Mouse (Mus musculus) lung, embryonic 14.5 days (tissue): Measurements from ENCODE around the gene Phf12. TPM values are rescaled to one million over a fixed set of nuclear protein-coding genes. Genes with fewer than 3 reads are reported as not detected.
A peak's percentile ranks its signal among the peaks of the same experiment; 100 is the strongest.

ENCODE experiments used
- ATAC-seq: fragments of 200-750 bp; cut with Nextera tagmentation; 2 replicates; pipeline ENCODE4 v1.8.0; 2017; ENCODE audit warnings: mild to moderate bottlenecking, moderate TSS enrichment, moderate library complexity; ENCODE audit not compliant: insufficient read depth
- DNase-seq: peaks from one replicate; pipeline ENCODE4 v3.0.0-alpha.2; 2015
- H3K27ac ChIP-seq: fragments of 300-500 bp; sonication (generic); 2 replicates; pipeline ENCODE4 v1.5.1; 2014; ENCODE audit warnings: low read depth, mild to moderate bottlenecking, moderate library complexity
- H3K27me3 ChIP-seq: fragments of 300-500 bp; sonication (generic); 2 replicates; pipeline ENCODE4 v1.6.1; 2014; ENCODE audit warnings: low read length, control low read depth; ENCODE audit not compliant: insufficient read depth
- H3K36me3 ChIP-seq: fragments of 300-500 bp; sonication (generic); 2 replicates; pipeline ENCODE4 v1.6.1; 2014; ENCODE audit warnings: control low read depth; ENCODE audit not compliant: insufficient read depth
- H3K4me1 ChIP-seq: fragments of 300-500 bp; sonication (generic); 2 replicates; pipeline ENCODE4 v1.6.1; 2014; ENCODE audit warnings: antibody characterized with exemption, control low read depth; ENCODE audit not compliant: insufficient read depth
- H3K4me2 ChIP-seq: fragments of 300-500 bp; sonication (generic); 2 replicates; pipeline ENCODE4 v1.6.1; 2014; ENCODE audit warnings: mild to moderate bottlenecking
- H3K4me3 ChIP-seq: fragments of 300-500 bp; sonication (generic); 2 replicates; pipeline ENCODE4 v1.5.1; 2014; ENCODE audit warnings: low read depth, low read length
- H3K9ac ChIP-seq: fragments of 300-500 bp; sonication (generic); 2 replicates; pipeline ENCODE4 v1.6.1; 2014
- H3K9me3 ChIP-seq: fragments of 300-500 bp; sonication (generic); 2 replicates; pipeline ENCODE4 v1.6.1; 2016; ENCODE audit warnings: low read depth, low read length, control low read depth
- CTCF ChIP-seq: IDR thresholded peaks from 2 replicates; pipeline ENCODE4 v1.5.1; 2016; ENCODE audit warnings: antibody characterized with exemption, low read depth
- WGBS: fragments of 180-500 bp; shearing (Covaris S2); extraction: QIAGEN DNeasy Blood & Tissue Kit; methylation state at CpG from one replicate; pipeline ENCODE4 v1.1.7; 2014; 5-methylcytosine and 5-hydroxymethylcytosine counted together
- polyA plus RNA-seq: library from polyadenylated mRNA; unstranded; fragments of >200 nt; fragmentation: Nextera tagmentation; extraction: Ambion mirVana; gene quantifications from 2 replicates; pipeline ENCODE4 v1.2.1, GENCODE M21; 2014

The Phf12 gene
- 15.9 and 20.6 TPM in 2 replicates for polyA plus RNA-seq

DNA sequence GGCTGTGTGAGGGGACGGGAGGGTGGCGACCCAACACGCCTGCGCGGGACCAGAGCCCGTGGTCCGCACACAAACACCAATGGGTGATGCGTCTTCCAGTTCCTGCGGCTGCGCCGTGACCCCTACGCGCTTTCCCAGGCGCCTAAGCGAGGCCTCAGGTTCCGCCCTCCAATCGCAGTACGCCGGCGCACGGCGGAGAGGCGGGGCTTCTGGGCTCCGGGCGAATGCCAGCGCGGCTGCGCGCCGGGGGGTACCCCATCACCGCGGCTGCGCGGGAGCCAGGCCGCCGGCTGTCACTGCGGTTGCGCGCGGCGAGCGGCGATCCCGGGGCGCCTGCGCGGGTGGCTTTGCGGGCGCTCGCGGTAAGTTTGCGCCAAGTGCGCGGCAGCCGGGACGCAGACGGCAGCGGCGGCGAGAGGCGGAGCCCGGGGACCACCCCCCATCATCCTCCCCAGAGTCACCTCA, at the start of gene Phf12:
TSS of gene Phf12 (plus strand) at position 314 of the 465 bp plus-strand sequence.
- Histone ChIP-seq H3K27me3 (no peaks in the 10 kb centered on the region), H3K36me3 (peaks cover 10% of the 10 kb centered on the region), H3K27ac (peak within 1 kb of the TSS; percentile 98), H3K4me3 (peak within 1 kb of the TSS; percentile 98), H3K9ac (peak within 1 kb of the TSS; percentile 96), H3K9me3 (no peaks in the 10 kb centered on the region), H3K4me2 (peak within 1 kb of the TSS; percentile 80), H3K4me1 (no peaks in the 10 kb centered on the region)
- under 1% methylated on average over 61 of the region's 62 CpGs for WGBS
- ATAC-seq (peak; percentile 86), DNase-seq (peak; percentile 99)
- TF ChIP-seq CTCF, result no peak

DNA sequence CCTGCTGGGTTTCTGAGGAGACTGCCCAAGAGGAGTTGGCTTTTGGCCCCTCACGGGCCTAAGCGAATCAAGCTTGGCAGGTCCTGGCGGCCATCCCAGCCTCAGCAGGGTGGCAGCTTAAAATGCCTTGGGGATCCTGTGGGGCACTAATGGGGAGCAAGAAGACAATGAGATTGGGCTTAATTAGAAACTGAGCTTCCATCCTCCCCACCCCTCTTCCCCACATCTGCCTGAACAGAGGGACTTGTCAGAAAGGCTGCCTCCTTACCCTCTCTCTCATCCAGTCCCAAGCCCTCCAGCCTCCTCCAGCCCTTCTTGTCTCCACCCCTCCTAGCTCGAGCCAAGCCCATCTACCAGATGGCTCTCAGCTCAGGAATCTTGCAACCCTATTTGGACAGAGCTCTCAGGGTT, 48.4 kb upstream of the Phf12 start:
- DNase-seq (no peak), ATAC-seq (no peak)
- Histone ChIP-seq H3K36me3 (no peaks in the 10 kb centered on the region), H3K27me3 (peaks cover 56% of the 10 kb centered on the region), H3K4me2 (no peak overlapping the region), H3K4me3 (no peak overlapping the region), H3K4me1 (peaks cover 8% of the 10 kb centered on the region; the same call in 1 of the 2 replicates), H3K9ac (no peak overlapping the region), H3K9me3 (no peaks in the 10 kb centered on the region), H3K27ac (no peak overlapping the region)
- WGBS, result 2% methylated on average over 4 of the region's 4 CpGs
- no peak for TF ChIP-seq CTCF

DNA sequence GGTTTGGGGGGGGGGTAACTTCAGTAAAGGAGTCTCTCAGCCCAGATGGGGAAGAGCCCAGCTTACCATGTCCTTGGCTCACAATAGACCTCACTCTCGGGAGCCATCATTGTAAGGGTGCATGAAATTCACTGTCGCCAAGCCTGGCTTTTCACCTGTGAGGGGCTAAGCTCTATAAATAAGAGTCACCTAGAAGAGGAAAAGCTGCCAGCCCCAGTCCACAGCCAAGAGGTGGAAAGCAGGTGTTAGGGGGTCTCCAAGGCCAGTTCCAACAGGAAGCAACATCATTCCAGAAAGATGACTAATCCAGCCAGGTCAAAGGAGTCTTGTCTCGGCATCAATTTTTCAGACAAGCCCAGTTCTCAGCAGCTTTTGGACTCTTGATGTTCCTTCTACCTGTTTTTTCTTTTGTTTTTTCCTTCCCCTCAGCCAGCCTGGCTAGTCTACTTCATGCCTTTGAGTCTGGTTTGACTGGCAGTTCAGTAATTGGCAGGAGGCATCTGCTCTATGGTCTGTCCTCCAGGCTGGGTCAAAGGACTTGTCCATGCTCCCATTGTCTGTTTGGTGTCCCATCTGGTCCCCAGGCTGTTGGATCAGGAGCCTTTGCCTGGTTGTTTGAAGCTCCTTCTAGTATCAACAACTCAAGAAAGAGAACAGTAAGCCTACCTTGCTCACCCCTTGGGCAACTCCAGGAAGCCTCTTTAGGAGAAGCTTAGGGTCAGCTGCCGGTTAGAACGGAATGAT, 47.8 kb upstream of the Phf12 start:
- Histone ChIP-seq H3K4me2 (no peak overlapping the region), H3K27me3 (peaks cover 56% of the 10 kb centered on the region), H3K9me3 (no peaks in the 10 kb centered on the region), H3K9ac (no peak overlapping the region), H3K4me1 (peaks cover 8% of the 10 kb centered on the region; the same call in 1 of the 2 replicates), H3K36me3 (no peaks in the 10 kb centered on the region), H3K27ac (no peak overlapping the region), H3K4me3 (no peak overlapping the region)
- ATAC-seq (no peak), DNase-seq (no peak)
- no peak for TF ChIP-seq CTCF
- 47% methylated on average over 5 of the region's 5 CpGs for WGBS

DNA sequence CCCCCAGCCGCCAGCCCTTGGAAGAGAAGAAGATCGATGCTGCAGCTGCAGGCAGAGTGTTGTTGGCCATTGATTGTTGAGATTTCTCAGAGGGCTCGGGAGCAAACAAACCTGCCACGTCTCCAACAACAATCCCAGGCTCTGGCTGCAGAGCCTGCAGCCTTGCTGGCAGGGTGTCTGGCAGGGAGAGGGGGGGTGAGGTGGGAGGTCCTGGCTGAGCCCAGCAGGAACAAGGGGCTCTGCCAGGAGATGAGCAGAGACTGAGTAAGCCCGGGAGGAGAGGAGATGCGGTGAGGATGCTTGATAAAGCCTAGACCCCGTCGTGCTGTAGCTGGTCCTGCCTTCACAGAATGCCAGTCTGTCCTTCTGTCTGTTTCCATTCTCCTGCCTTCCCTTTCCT, 45.7 kb upstream of the Phf12 start:
- WGBS, result 4% methylated on average over 8 of the region's 8 CpGs
- H3K9me3 ChIP-seq, result no peaks in the 10 kb centered on the region
- no peak overlapping the region for H3K4me3 ChIP-seq
- TF ChIP-seq CTCF, result no peak
- H3K27ac ChIP-seq, result no peak overlapping the region
- no peaks in the 10 kb centered on the region for H3K36me3 ChIP-seq
- H3K9ac ChIP-seq, result no peak overlapping the region
- no peak overlapping the region for H3K4me2 ChIP-seq
- H3K4me1 ChIP-seq, result no peaks in the 10 kb centered on the region
- ATAC-seq (no peak), DNase-seq (no peak)
- peaks cover 49% of the 10 kb centered on the region for H3K27me3 ChIP-seq

DNA sequence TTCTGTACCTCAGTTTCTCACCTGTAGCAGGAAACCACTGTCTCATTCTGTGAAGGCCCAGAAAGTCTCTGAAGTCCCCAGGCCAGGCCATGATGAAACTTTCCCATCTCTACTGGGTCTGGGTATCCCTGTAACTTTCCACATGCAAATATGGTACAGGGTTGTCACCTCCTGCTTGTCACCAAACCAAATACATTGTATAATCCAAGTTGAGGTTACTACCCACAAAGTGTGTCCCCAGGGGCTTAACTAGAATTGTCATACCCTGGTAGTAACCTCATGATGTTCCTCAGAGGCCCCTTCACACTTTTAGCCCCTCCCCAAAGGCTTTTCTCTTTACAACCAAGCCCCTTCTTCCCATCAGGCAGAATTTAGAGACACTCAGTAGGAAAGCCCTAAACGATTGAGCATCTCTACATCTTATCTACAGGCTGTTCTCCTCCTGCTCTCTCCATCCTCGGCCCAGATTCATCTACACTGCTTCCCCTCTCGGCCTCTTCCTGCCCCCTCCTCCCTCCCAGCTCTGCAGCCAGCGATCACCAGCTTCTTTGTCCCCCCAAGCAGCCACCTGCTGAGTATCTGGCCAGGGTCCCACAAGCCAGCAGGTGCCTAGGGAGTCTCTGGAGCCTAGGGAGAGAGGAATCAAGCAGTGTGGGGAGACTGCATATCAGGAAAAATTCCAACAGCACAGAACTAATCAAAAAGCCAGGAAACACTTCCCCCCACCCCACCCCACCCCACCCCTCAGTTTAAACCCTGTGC, 44.7 kb upstream of the Phf12 start:
- no peak overlapping the region for H3K4me2 ChIP-seq
- ATAC-seq (no peak), DNase-seq (no peak)
- H3K9me3 ChIP-seq, result no peaks in the 10 kb centered on the region
- no peak for TF ChIP-seq CTCF
- H3K9ac ChIP-seq, result no peak overlapping the region
- no peak overlapping the region for H3K27ac ChIP-seq
- H3K4me3 ChIP-seq, result no peak overlapping the region
- peaks cover 39% of the 10 kb centered on the region for H3K27me3 ChIP-seq
- no peaks in the 10 kb centered on the region for H3K36me3 ChIP-seq
- 6% methylated on average over 4 of the region's 4 CpGs for WGBS
- no peaks in the 10 kb centered on the region for H3K4me1 ChIP-seq

DNA sequence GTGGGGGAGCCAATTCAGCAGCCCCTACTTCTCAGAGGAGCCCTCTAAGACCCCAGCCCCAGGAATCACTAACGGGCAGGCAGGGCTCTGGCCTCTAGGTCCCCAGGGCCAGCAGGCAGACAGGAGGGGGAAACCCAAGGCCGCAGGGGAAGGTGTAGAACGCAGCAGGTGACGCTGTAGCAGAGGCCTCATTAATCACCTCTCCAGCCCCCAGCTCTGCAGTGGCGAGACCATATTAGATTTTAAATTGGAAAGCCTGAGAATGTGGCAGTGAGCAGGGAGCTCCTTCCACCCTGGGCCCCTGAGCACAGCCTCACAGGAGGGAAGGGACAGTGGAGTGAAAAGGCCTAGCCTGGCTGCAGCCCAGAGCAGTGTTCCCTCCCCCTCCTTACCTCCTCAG, 40.3 kb upstream of the Phf12 start:
- Histone ChIP-seq H3K4me1 (no peaks in the 10 kb centered on the region), H3K4me3 (no peak overlapping the region), H3K9ac (no peak overlapping the region), H3K27ac (no peak overlapping the region), H3K36me3 (no peaks in the 10 kb centered on the region), H3K27me3 (peaks cover 4% of the 10 kb centered on the region; the same call in 1 of the 2 replicates), H3K4me2 (no peak overlapping the region), H3K9me3 (no peaks in the 10 kb centered on the region)
- no peak for DNase-seq
- ATAC-seq, result no peak
- TF ChIP-seq CTCF, result no peak
- 19% methylated on average over 5 of the region's 5 CpGs for WGBS

DNA sequence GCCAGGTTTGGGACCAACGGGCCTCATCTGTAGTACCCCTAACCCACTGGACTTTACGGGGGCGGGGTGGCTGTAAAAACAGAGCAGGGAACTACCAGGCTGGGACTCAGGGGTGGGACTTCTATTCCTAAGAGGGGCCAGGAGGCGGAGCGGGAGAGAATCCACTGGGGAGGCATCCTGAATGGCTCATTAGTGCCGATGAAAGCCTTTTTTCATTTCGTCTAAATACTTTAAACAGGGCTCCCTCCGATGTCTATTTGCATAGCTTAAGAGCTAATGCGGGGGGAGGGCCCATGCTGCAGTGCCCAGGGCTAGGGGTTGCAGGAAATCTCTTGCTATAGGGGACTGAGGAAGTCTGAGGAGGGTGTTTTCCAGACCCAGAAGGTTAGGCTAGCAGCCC, 34.7 kb upstream of the Phf12 start:
- no peaks in the 10 kb centered on the region for H3K36me3 ChIP-seq
- 7% methylated on average over 9 of the region's 9 CpGs for WGBS
- H3K4me3 ChIP-seq, result no peak overlapping the region
- H3K4me2 ChIP-seq, result no peak overlapping the region
- H3K27ac ChIP-seq, result no peak overlapping the region
- DNase-seq, result peak; percentile 24
- H3K27me3 ChIP-seq, result 0 out of 2 replicates have a peak, but pooled peaks cover 20% of the 10 kb centered on the region
- ATAC-seq, result no peak
- no peak overlapping the region for H3K9ac ChIP-seq
- no peaks in the 10 kb centered on the region for H3K9me3 ChIP-seq
- no peaks in the 10 kb centered on the region for H3K4me1 ChIP-seq
- TF ChIP-seq CTCF, result no peak
